Mouse (Mus musculus) heart, adult 2 months (tissue): ENCODE measurements around the gene Lrsam1.

Experiments
- CTCF ChIP-seq: fragments of 200-600 bp; IDR thresholded peaks from 2 replicates; pipeline ENCODE4 v1.8.1; 2022; ENCODE audit warnings: antibody characterized with exemption, mild to moderate bottlenecking, moderate library complexity
- EP300 ChIP-seq: fragments of 200-500 bp; IDR thresholded peaks from 2 replicates; pipeline ENCODE4 v1.6.1; 2011; ENCODE audit warnings: low read depth, low read length, control low read depth; ENCODE audit not compliant: insufficient read depth

DNA sequence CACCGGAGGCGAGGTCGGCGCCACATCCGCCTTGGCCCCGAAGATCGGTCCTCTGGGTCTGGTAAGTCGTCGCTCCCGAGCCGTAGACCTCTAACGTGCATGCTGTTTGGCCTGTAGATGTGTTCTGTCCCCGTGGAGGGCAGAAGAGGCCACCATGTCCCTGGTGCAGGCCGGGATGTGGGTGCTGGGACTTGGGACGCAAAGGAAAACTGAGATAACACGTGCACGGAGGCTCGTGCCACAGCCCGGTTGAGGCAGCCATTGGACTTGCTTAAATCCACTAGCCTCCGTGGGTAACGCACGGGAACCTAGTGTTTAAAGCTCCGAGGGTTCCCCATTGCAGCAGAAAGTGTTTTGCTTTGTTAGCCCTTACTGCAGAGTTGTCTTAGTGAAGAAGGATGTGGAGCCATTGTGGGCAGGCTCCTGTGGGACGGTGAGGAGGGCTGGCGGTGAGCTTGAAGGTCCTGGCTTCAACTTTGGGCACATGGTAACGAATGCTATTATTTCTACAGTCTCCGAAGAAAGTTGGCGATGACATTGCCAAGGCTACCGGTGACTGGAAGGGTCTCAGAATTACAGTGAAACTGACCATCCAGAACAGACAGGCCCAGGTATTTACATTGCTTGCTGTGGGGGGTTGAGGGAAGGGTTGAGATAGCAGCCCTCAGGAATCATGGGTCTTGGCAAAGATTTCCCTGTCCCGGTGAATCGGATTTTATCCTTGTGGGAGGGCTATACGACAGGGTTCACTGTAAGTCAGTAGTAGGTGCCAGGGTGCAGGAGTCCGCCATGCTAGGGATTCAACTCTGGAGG, 854 bp upstream of the Lrsam1 start:
- TF ChIP-seq EP300 (no peak), CTCF (no peak)
